Mouse (Mus musculus): ENCODE measurements around the gene Stat5b.

Stat5b gene

GRCm38 (mm10) chr11:100850038-100850777 is at the start of gene Stat5b:
Stat5b (minus strand) TSS chr11:100850724.
- DNase-seq: peak; percentile 80

- DNase-seq: no peak
Measured at GRCm38 (mm10) chr11:100898441-100899199, 48.1 kb upstream of the Stat5b start.

- DNase-seq: no peak
Measured at GRCm38 (mm10) chr11:100897294-100898231, 47.0 kb upstream of the Stat5b start.

GRCm38 (mm10) chr11:100896078-100896477 is 45.6 kb upstream of the Stat5b start:
- no peak for DNase-seq

- DNase-seq: no peak
Measured at GRCm38 (mm10) chr11:100894146-100894918, 43.8 kb upstream of the Stat5b start.

GRCm38 (mm10) chr11:100893482-100893881 is 43.0 kb upstream of the Stat5b start:
- peak; percentile 94 for DNase-seq

- no peak for DNase-seq
Measured at GRCm38 (mm10) chr11:100892435-100892834, 41.9 kb upstream of the Stat5b start.

- DNase-seq: no peak
Measured at GRCm38 (mm10) chr11:100891256-100892123, 41.0 kb upstream of the Stat5b start.

GRCm38 (mm10) chr11:100890481-100890880 is 40.0 kb upstream of the Stat5b start:
- peak; percentile 54 for DNase-seq

- DNase-seq: no peak
Measured at GRCm38 (mm10) chr11:100888348-100888820, 37.9 kb upstream of the Stat5b start.

GRCm38 (mm10) chr11:100887764-100888163 is 37.2 kb upstream of the Stat5b start:
- DNase-seq: no peak

GRCm38 (mm10) chr11:100887236-100887635 is 36.7 kb upstream of the Stat5b start:
- no peak for DNase-seq

- no peak for DNase-seq
Measured at GRCm38 (mm10) chr11:100886188-100886740, 35.7 kb upstream of the Stat5b start.

GRCm38 (mm10) chr11:100885472-100885871 is 34.9 kb upstream of the Stat5b start:
- DNase-seq: no peak

GRCm38 (mm10) chr11:100883640-100884039 is 33.1 kb upstream of the Stat5b start:
- DNase-seq: no peak

GRCm38 (mm10) chr11:100879321-100880078 is 29.0 kb upstream of the Stat5b start:
- no peak for DNase-seq

GRCm38 (mm10) chr11:100875761-100876160 is 25.2 kb upstream of the Stat5b start:
- DNase-seq: no peak

- no peak for DNase-seq
Measured at GRCm38 (mm10) chr11:100870968-100871350, 20.4 kb upstream of the Stat5b start.

GRCm38 (mm10) chr11:100870256-100870967 is 19.9 kb upstream of the Stat5b start:
- DNase-seq: no peak
